Mouse (Mus musculus) liver, embryonic 14.5 days (tissue): ENCODE results near the gene Stambpl1. TPM values are rescaled to one million over a fixed set of nuclear protein-coding genes. Genes with fewer than 3 reads are reported as not detected.

Experiments
- ATAC-seq: fragments of 200-750 bp; cut with Nextera tagmentation; 2 replicates; pipeline ENCODE4 v1.8.0; 2017; ENCODE audit warnings: moderate number of reproducible peaks, mild to moderate bottlenecking, moderate library complexity; ENCODE audit not compliant: insufficient read depth
- DNase-seq, 3 experiments: peaks; one replicate each; pipeline ENCODE4 v3.0.0-alpha.2; 2012 to 2013; ENCODE audit warnings: low read depth in 3 of 3, low spot score in 3 of 3
- H3K27ac ChIP-seq: fragments of 300-500 bp; sonication (generic); 2 replicates; pipeline ENCODE4 v1.5.1; 2014; ENCODE audit warnings: moderate library complexity, mild to moderate bottlenecking, control low read depth, inconsistent platforms
- H3K27me3 ChIP-seq: fragments of 300-500 bp; sonication (generic); 2 replicates; pipeline ENCODE4 v1.6.1; 2014; ENCODE audit warnings: mild to moderate bottlenecking, low read length, moderate library complexity; ENCODE audit not compliant: control insufficient read depth, insufficient read depth
- H3K36me3 ChIP-seq: fragments of 300-500 bp; sonication (generic); replicated peaks from 2 replicates; pipeline ENCODE4 v1.6.1; 2014; ENCODE audit warnings: low read depth; ENCODE audit not compliant: control insufficient read depth, insufficient read depth
- H3K4me1 ChIP-seq, 2 experiments: fragments of 200-500 bp in 1 of 2; fragments of 300-500 bp in 1 of 2; sonication (generic) in 1 of 2; replicated peaks; 2 replicates each; pipeline ENCODE4 v1.6.1; 2012 to 2014; ENCODE audit warnings: antibody characterized with exemption in 1 of 2, inconsistent platforms in 1 of 2, low read length in 1 of 2; ENCODE audit not compliant: control insufficient read depth in 2 of 2, insufficient read depth in 2 of 2
- H3K4me2 ChIP-seq: fragments of 300-500 bp; sonication (generic); 2 replicates; pipeline ENCODE4 v1.6.1; 2014; ENCODE audit warnings: low read depth, mild to moderate bottlenecking, control low read depth, moderate library complexity
- H3K4me3 ChIP-seq, 2 experiments: fragments of 200-500 bp in 1 of 2; fragments of 300-500 bp in 1 of 2; sonication (generic) in 1 of 2; 2 replicates each; pipeline ENCODE4 v1.5.1; 2012 to 2014; ENCODE audit warnings: low read depth in 2 of 2, low read length in 2 of 2, mild to moderate bottlenecking in 2 of 2, control low read depth in 1 of 2, inconsistent platforms in 1 of 2, moderate library complexity in 1 of 2; ENCODE audit not compliant: insufficient read depth in 1 of 2
- H3K9ac ChIP-seq: fragments of 300-500 bp; sonication (generic); replicated peaks from 2 replicates; pipeline ENCODE4 v1.6.1; 2014; ENCODE audit warnings: mild to moderate bottlenecking, control low read depth, moderate library complexity
- H3K9me3 ChIP-seq: fragments of 300-500 bp; sonication (generic); 2 replicates; pipeline ENCODE4 v1.6.1; 2016; ENCODE audit warnings: low read length, mixed read lengths; ENCODE audit not compliant: control insufficient read depth
- CTCF ChIP-seq: IDR thresholded peaks from 2 replicates; pipeline ENCODE4 v1.5.1; 2016; ENCODE audit warnings: antibody characterized with exemption, low read depth, control low read depth
- EP300 ChIP-seq: IDR thresholded peaks from 2 replicates; pipeline ENCODE4 v1.6.1; 2016; ENCODE audit warnings: antibody characterized with exemption, low read depth
- WGBS: fragments of 180-500 bp; shearing (Covaris S2); extraction: QIAGEN DNeasy Blood & Tissue Kit; methylation state at CpG from one replicate; pipeline ENCODE4 v1.1.7; 2014; ENCODE audit not compliant: insufficient replicate concordance; 5-methylcytosine and 5-hydroxymethylcytosine counted together
- polyA plus RNA-seq, 2 experiments: library from polyadenylated mRNA; depleted of rRNA in 1 of 2; stranded (reverse) in 1 of 2; unstranded in 1 of 2; fragments of >200 nt; fragmentation: Nextera tagmentation in 1 of 2; extraction: Ambion mirVana in 1 of 2; gene quantifications; 2 replicates each; pipeline versions ENCODE4 v1.2.1 to v1.2.3; 2012 to 2014

Stambpl1 gene
- polyA plus RNA-seq, 2 experiments: 1.8 to 2.4 TPM

GRCm38 (mm10) chr19:34220732-34221380 lies 28.8 kb downstream of the Stambpl1 start:
- H3K9ac ChIP-seq: no peak overlapping the region
- no peak for TF ChIP-seq EP300
- no peak for TF ChIP-seq CTCF
- peak; percentile 55; the same call in 1 of the 2 replicates for ATAC-seq
- no peak overlapping the region for H3K4me3 ChIP-seq
- H3K27me3 ChIP-seq: no peaks in the 10 kb centered on the region
- H3K9me3 ChIP-seq: no peaks in the 10 kb centered on the region
- 44% methylated on average over 3 of the region's 3 CpGs for WGBS
- no peaks in the 10 kb centered on the region for H3K36me3 ChIP-seq
- no peak overlapping the region for H3K4me2 ChIP-seq
- DNase-seq: no peak
- H3K27ac ChIP-seq: no peak overlapping the region
- H3K4me1 ChIP-seq: peaks cover 0 to 2% of the 10 kb centered on the region in 2 experiments; a peak in 1 of 4 replicates

GRCm38 (mm10) chr19:34222805-34223204 lies 30.8 kb downstream of the Stambpl1 start:
- Histone ChIP-seq H3K4me1 (peaks cover 0 to 2% of the 10 kb centered on the region in 2 experiments; a peak in 1 of 4 replicates), H3K9ac (no peak overlapping the region), H3K36me3 (no peaks in the 10 kb centered on the region), H3K27me3 (no peaks in the 10 kb centered on the region), H3K27ac (no peak overlapping the region), H3K4me3 (no peak overlapping the region), H3K9me3 (no peaks in the 10 kb centered on the region), H3K4me2 (no peak overlapping the region)
- 68% methylated on average over 3 of the region's 3 CpGs for WGBS
- no peak for TF ChIP-seq EP300
- TF ChIP-seq CTCF: no peak
- no peak for ATAC-seq
- no peak for DNase-seq

GRCm38 (mm10) chr19:34231596-34231995 lies 39.6 kb downstream of the Stambpl1 start:
- DNase-seq: no peak
- H3K4me1 ChIP-seq: no peaks in the 10 kb centered on the region
- 73% methylated on average over 7 of the region's 7 CpGs for WGBS
- H3K36me3 ChIP-seq: no peaks in the 10 kb centered on the region
- no peak for ATAC-seq
- no peaks in the 10 kb centered on the region for H3K27me3 ChIP-seq
- H3K9ac ChIP-seq: no peak overlapping the region
- H3K9me3 ChIP-seq: no peaks in the 10 kb centered on the region
- no peak for TF ChIP-seq CTCF
- no peak for TF ChIP-seq EP300
- no peak overlapping the region for H3K4me2 ChIP-seq
- H3K4me3 ChIP-seq: no peak overlapping the region
- H3K27ac ChIP-seq: no peak overlapping the region

- Histone ChIP-seq H3K27ac (no peak overlapping the region), H3K27me3 (no peaks in the 10 kb centered on the region), H3K9me3 (no peaks in the 10 kb centered on the region), H3K4me1 (no peaks in the 10 kb centered on the region), H3K4me2 (no peak overlapping the region), H3K36me3 (no peaks in the 10 kb centered on the region), H3K9ac (no peak overlapping the region), H3K4me3 (no peak overlapping the region)
- DNase-seq (no peak), ATAC-seq (no peak)
- 51% methylated on average over 5 of the region's 5 CpGs for WGBS
- TF ChIP-seq CTCF: no peak
- TF ChIP-seq EP300: no peak
Measured at GRCm38 (mm10) chr19:34232326-34232725, 40.3 kb downstream of the Stambpl1 start.

- DNase-seq: no peak
- WGBS: 60% methylated on average over 14 of the region's 14 CpGs
Measured at GRCm38 (mm10) chr19:34233944-34234343, 41.9 kb downstream of the Stambpl1 start.

More at GRCm38 (mm10) chr19:34233944-34234343, 41.9 kb downstream of the Stambpl1 start:
- no peak overlapping the region for H3K9ac ChIP-seq
- no peaks in the 10 kb centered on the region for H3K36me3 ChIP-seq
- H3K27me3 ChIP-seq: no peaks in the 10 kb centered on the region
- H3K4me2 ChIP-seq: no peak overlapping the region
- H3K9me3 ChIP-seq: no peaks in the 10 kb centered on the region
- no peak for ATAC-seq
- no peaks in the 10 kb centered on the region for H3K4me1 ChIP-seq
- no peak overlapping the region for H3K4me3 ChIP-seq
- no peak for TF ChIP-seq CTCF
- no peak for TF ChIP-seq EP300
- H3K27ac ChIP-seq: no peak overlapping the region
